Mouse (Mus musculus) embryonic facial prominence, embryonic 15.5 days (tissue): Measurements from ENCODE around the gene Zranb3. TPM values are rescaled to one million over a fixed set of nuclear protein-coding genes. Genes with fewer than 3 reads are reported as not detected.

ENCODE experiments used
- ATAC-seq: fragments of 200-750 bp; cut with Nextera tagmentation; 2 replicates; pipeline ENCODE4 v1.8.0; 2017; ENCODE audit warnings: low read depth, moderate TSS enrichment; ENCODE audit not compliant: insufficient number of reproducible peaks, low FRiP score, low TSS enrichment
- H3K27ac ChIP-seq: fragments of 300-500 bp; sonication (generic); replicated peaks from 2 replicates; pipeline ENCODE4 v1.5.1; 2015; ENCODE audit warnings: mild to moderate bottlenecking, inconsistent platforms
- H3K27me3 ChIP-seq: fragments of 300-500 bp; sonication (generic); 2 replicates; pipeline ENCODE4 v1.6.1; 2015; ENCODE audit warnings: inconsistent platforms
- H3K36me3 ChIP-seq: fragments of 300-500 bp; sonication (generic); 2 replicates; pipeline ENCODE4 v1.6.1; 2015; ENCODE audit warnings: mild to moderate bottlenecking, inconsistent platforms
- H3K4me1 ChIP-seq: fragments of 300-500 bp; sonication (generic); 2 replicates; pipeline ENCODE4 v1.6.1; 2015; ENCODE audit warnings: inconsistent platforms
- H3K4me2 ChIP-seq: fragments of 300-500 bp; sonication (generic); replicated peaks from 2 replicates; pipeline ENCODE4 v1.6.1; 2015; ENCODE audit warnings: mild to moderate bottlenecking, inconsistent platforms
- H3K4me3 ChIP-seq: fragments of 300-500 bp; sonication (generic); replicated peaks from 2 replicates; pipeline ENCODE4 v1.5.1; 2015; ENCODE audit warnings: mild to moderate bottlenecking, inconsistent platforms
- H3K9ac ChIP-seq: fragments of 300-500 bp; sonication (generic); 2 replicates; pipeline ENCODE4 v1.6.1; 2015; ENCODE audit warnings: inconsistent platforms
- H3K9me3 ChIP-seq: fragments of 300-500 bp; sonication (generic); replicated peaks from 2 replicates; pipeline ENCODE4 v1.6.1; 2016; ENCODE audit warnings: inconsistent platforms
- WGBS: fragments of 180-500 bp; shearing (Covaris S2); methylation state at CpG from one replicate; pipeline ENCODE4 v1.1.7; 2015; 5-methylcytosine and 5-hydroxymethylcytosine counted together
- polyA plus RNA-seq: library from polyadenylated mRNA; unstranded; fragments of >200 nt; fragmentation: Nextera tagmentation; extraction: Ambion mirVana; gene quantifications from 2 replicates; pipeline ENCODE4 v1.2.1, GENCODE M21; 2015

Gene Zranb3
- polyA plus RNA-seq, 1 experiment from 2014 or later, result 6.4 TPM

DNA sequence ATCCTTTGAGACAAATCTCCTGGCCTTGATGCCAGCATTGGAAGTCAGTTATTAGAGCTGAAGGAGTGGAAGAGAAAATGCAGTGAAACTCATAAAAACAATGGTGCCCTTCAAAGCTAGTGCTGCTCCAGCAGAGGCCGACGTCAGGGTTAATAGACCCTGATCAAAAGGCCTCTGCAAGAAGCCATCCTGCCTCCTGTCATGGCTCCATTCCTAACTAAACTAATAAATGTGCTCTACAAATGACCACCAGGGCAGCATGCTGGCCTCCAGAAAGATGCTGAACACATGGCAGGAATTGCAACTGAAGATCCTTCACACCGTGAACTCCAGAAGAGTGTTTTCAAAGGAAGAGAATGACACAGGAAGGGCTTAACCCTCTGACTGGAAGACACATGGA lies 117.5 kb downstream of the Zranb3 start:
- H3K4me1 ChIP-seq, result peaks cover 3% of the 10 kb centered on the region; the same call in 1 of the 2 replicates
- ATAC-seq, result no peak
- 40% methylated on average over 3 of the region's 3 CpGs for WGBS
- H3K9me3 ChIP-seq, result no peaks in the 10 kb centered on the region
- no peak overlapping the region for H3K4me2 ChIP-seq
- no peak overlapping the region for H3K27ac ChIP-seq
- no peaks in the 10 kb centered on the region for H3K27me3 ChIP-seq
- no peaks in the 10 kb centered on the region for H3K36me3 ChIP-seq
- no peak overlapping the region for H3K9ac ChIP-seq
- no peak overlapping the region for H3K4me3 ChIP-seq

DNA sequence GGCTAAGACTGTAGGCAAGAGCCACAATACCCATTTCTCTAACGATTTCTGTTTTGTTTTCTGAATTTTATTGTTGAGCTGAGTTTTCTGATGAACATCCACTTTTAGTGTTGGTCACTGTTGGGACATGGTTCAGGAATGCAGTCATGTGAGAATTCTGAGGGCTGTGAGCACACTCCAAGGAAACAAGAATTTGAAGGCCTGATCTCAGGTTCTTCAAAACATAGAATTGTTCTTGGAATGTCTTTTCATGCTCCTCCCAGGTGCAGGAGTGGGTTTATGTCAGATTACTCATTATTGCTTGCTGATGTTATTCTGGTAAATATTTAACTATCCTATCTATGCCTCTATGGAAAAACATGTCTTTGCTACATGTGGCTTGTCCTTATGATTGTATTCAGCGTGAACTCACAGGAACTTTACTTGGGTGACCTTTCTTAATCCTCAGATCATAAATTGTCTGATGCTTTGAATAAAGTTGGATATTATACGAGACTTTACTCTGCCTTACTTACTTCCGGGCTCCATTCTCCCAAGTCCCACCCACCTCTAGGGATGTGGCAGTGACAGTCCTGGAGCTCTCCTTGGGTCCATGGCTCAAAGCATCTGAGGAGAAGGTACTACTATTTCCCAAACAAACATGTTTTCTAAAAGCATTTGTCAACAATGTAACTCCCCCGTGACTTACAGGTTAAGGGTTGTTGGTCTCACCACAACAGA lies 119.4 kb downstream of the Zranb3 start:
- Histone ChIP-seq H3K27ac (no peak overlapping the region), H3K4me2 (no peak overlapping the region), H3K9me3 (no peaks in the 10 kb centered on the region), H3K36me3 (no peaks in the 10 kb centered on the region), H3K4me3 (no peak overlapping the region), H3K9ac (no peak overlapping the region), H3K4me1 (no peaks in the 10 kb centered on the region), H3K27me3 (no peaks in the 10 kb centered on the region)
- WGBS, result 81% methylated on average over 5 of the region's 5 CpGs
- no peak for ATAC-seq

DNA sequence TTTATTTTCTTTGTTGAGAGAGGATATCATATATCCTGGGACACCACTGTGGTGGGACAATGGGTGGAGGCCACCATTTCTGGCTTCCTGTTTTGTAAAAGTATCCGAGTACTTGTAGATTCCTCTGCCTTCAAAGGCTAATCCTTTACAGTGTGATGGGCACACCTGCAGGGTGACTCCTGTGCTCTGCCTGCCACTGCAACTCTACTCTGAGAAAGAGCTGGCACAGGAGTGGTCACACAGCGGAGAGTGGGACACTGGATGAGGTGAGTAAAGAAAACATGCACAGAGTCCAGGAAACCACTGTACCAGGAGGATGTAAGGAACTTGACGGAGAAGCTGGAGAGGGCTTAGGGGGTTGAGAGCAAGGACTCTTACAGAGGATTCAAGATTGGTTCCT lies 120.6 kb downstream of the Zranb3 start:
- no peak overlapping the region for H3K9ac ChIP-seq
- no peak overlapping the region for H3K27ac ChIP-seq
- no peak; the same call in 1 of the 2 replicates for ATAC-seq
- WGBS, result 79% methylated on average over 3 of the region's 3 CpGs
- H3K4me1 ChIP-seq, result no peaks in the 10 kb centered on the region
- H3K4me2 ChIP-seq, result no peak overlapping the region
- no peaks in the 10 kb centered on the region for H3K27me3 ChIP-seq
- H3K9me3 ChIP-seq, result no peaks in the 10 kb centered on the region
- no peak overlapping the region for H3K4me3 ChIP-seq
- H3K36me3 ChIP-seq, result no peaks in the 10 kb centered on the region

DNA sequence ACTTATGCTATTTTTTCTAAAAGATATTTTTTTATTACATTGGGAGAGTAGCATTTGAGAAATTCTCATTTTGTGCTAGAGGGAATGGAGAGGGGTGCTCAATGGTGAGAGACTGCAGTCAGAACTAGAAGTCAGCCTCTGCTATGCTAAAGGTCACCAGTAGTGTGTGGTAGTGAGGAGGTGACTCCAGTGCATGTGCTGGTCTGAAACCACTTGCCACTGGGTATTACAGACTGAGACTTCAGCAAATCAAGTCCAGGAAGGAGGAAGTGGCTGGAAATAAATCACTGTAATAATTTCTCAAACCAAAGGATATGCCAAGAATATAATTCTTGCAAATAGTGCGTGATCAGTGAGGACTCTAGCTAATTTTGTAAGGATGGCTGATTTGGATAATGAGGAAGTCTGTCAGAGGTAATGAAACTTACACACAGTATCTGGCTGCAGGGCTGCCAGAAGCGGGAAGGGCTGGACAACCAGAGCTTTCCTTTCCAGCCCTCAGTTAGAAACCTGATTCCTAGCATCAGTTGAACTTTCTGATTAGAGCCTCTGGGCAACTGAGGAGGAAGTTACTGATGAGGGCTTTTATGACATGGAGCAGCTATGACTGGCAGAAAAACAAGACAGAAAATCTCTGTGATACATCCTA lies 121.8 kb downstream of the Zranb3 start:
- Histone ChIP-seq H3K9ac (no peak overlapping the region), H3K27ac (no peak overlapping the region)
- ATAC-seq, result no peak

DNA sequence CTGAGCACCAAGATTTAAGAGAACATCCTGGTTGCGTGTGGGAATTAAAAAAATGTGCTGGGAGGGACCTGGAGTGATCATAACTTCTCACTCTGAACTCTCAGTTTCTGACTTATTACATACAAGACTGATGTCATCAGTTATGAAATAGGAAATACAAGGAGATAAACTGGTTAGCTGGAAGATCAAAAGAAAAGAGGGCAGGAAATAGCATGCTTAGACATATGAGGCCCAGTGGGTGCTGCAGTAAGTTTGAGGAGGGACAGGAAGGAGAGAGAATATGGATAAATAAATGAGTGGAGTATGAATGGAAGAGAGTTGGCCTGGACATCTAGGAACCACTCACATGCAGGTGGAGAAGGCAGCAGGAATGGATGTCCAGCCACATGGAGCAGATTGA lies 124.7 kb downstream of the Zranb3 start:
- H3K27me3 ChIP-seq, result no peaks in the 10 kb centered on the region
- no peak overlapping the region for H3K9ac ChIP-seq
- 74% methylated on average over 1 of the region's 1 CpGs for WGBS
- H3K4me3 ChIP-seq, result no peak overlapping the region
- no peaks in the 10 kb centered on the region for H3K36me3 ChIP-seq
- ATAC-seq, result no peak
- H3K4me2 ChIP-seq, result no peak overlapping the region
- no peak overlapping the region for H3K27ac ChIP-seq
- no peaks in the 10 kb centered on the region for H3K9me3 ChIP-seq
- H3K4me1 ChIP-seq, result peaks cover 3% of the 10 kb centered on the region; the same call in 1 of the 2 replicates

More for the DNA sequence above, 121.8 kb downstream of the Zranb3 start:
- Histone ChIP-seq H3K9me3 (no peaks in the 10 kb centered on the region), H3K27me3 (no peaks in the 10 kb centered on the region), H3K4me2 (no peak overlapping the region), H3K4me3 (no peak overlapping the region), H3K4me1 (no peaks in the 10 kb centered on the region), H3K36me3 (no peaks in the 10 kb centered on the region)
- 28% methylated on average over 2 of the region's 2 CpGs for WGBS

DNA sequence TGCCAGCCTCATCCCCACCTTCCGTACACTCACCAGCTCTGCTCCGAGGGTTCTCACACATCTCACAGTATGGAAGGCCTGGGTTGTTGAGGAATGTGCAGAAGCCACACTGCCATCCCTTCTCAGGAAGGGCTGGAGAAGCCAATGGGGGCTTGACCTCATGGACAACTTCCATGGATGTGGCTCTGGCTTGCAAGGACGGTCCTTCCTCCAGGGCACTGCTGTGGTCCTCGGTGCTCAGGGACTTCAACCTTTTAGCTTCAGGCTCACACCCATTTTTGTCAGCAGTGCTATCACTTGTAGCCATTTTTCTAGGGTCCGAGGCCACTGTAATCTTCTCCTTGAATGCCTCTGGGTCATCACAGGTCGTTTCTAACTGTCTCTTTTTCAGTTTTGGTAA lies 126.7 kb downstream of the Zranb3 start:
- WGBS, result 80% methylated on average over 6 of the region's 6 CpGs
- H3K36me3 ChIP-seq, result 0 out of 2 replicates have a peak, but pooled peaks cover 3% of the 10 kb centered on the region
- H3K4me2 ChIP-seq, result no peak overlapping the region
- no peaks in the 10 kb centered on the region for H3K9me3 ChIP-seq
- ATAC-seq, result no peak
- H3K9ac ChIP-seq, result no peak overlapping the region
- H3K4me1 ChIP-seq, result peaks cover 3% of the 10 kb centered on the region; the same call in 1 of the 2 replicates
- H3K27me3 ChIP-seq, result no peaks in the 10 kb centered on the region
- H3K27ac ChIP-seq, result 0 out of 2 replicates have a peak overlapping the region, but pooled peaks have one; percentile 4
- no peak overlapping the region for H3K4me3 ChIP-seq

DNA sequence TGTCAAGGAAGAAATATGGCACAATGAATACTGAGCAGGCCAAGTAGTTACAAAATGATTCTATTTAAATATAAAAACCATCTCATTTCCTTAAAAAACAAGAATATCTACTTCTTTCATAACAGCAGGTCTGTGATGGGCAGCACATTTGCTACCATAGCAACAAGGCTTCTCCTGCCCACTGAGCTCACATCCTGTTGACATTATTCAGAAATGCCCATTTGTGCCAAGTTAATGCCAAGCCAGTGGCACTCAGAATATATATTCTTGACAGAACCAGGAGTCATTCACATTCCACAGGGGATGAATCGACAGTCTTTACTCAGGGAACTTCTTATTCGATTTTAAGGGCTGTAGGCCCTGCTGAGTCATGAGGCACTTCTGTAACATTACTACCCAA lies 127.2 kb downstream of the Zranb3 start:
- Histone ChIP-seq H3K4me2 (no peak overlapping the region), H3K27ac (0 out of 2 replicates have a peak overlapping the region, but pooled peaks have one; percentile 4), H3K36me3 (0 out of 2 replicates have a peak, but pooled peaks cover 3% of the 10 kb centered on the region), H3K27me3 (no peaks in the 10 kb centered on the region), H3K4me1 (peaks cover 3% of the 10 kb centered on the region; the same call in 1 of the 2 replicates), H3K4me3 (no peak overlapping the region), H3K9me3 (no peaks in the 10 kb centered on the region), H3K9ac (no peak overlapping the region)
- ATAC-seq, result no peak
- 72% methylated on average over 2 of the region's 2 CpGs for WGBS

DNA sequence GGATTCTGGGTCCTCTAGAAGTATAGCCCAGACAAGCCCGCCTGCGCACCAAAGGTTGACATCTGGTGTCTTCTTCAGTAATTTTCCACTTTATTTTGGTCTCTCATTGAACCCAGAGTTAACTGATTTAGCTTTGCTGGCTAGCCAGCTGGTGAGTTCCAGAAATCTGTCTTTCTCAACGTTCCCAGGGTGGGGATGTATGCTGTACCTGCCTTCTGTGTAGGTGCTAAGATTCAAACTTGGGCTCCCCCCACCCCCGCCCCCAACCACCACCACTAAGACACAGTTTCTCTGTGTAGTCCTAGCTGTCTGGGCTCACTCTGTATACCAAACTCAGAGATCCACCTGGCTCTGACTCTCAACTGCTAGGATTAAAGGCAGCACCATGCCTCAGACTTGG lies 128.8 kb downstream of the Zranb3 start:
- 86% methylated on average over 4 of the region's 4 CpGs for WGBS
- Histone ChIP-seq H3K36me3 (0 out of 2 replicates have a peak, but pooled peaks cover 3% of the 10 kb centered on the region), H3K4me3 (no peak overlapping the region), H3K9ac (no peak overlapping the region), H3K27me3 (no peaks in the 10 kb centered on the region), H3K4me1 (peaks cover 3% of the 10 kb centered on the region; the same call in 1 of the 2 replicates), H3K27ac (no peak overlapping the region), H3K4me2 (no peak overlapping the region), H3K9me3 (no peaks in the 10 kb centered on the region)
- ATAC-seq, result no peak

DNA sequence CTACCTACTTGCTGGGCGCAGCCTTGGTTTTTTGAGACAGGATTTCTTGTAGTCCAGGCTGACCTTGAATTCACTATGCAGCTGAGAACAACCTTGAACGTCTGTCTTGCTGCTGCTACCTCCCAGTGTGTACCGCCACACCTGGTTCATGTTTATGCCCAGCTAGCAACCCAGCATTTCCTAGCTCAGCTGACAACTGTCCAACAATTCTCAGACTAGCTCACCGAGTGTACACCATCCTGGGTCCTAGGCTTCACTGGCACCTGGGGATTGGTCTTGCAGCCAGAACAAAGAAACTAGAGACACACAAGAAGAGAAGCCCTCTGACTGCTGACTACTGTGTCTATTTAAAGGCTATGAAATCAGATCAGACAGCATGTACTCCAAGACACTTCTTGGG lies 132.0 kb downstream of the Zranb3 start:
- no peak for ATAC-seq
- Histone ChIP-seq H3K9me3 (no peaks in the 10 kb centered on the region), H3K27ac (no peak overlapping the region), H3K4me3 (no peak overlapping the region), H3K36me3 (0 out of 2 replicates have a peak, but pooled peaks cover 3% of the 10 kb centered on the region), H3K9ac (no peak overlapping the region), H3K4me1 (peaks cover 2% of the 10 kb centered on the region; the same call in 1 of the 2 replicates), H3K27me3 (no peaks in the 10 kb centered on the region), H3K4me2 (no peak overlapping the region)
- WGBS, result 69% methylated on average over 4 of the region's 4 CpGs

DNA sequence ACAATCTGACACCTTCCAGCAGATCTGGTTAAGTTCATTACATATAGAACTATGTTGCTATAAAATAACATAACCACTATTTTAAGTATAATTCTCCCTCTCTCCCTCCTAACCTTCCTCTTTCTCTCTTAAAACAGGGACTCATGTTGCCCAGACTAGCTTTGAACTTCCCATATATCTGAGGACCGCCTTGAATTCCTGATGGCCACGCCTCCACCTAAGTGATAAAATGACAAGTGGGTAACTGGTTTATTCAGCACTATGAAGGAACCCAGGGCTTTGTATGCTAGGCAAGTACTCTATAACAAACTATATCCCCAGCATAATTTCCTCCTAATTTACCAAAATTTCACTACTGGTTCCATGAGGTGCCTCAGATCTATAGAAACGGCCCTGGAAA lies 139.5 kb downstream of the Zranb3 start:
- Histone ChIP-seq H3K27ac (no peak overlapping the region), H3K36me3 (no peaks in the 10 kb centered on the region), H3K4me3 (no peak overlapping the region), H3K27me3 (no peaks in the 10 kb centered on the region), H3K4me2 (no peak overlapping the region), H3K9ac (no peak overlapping the region), H3K4me1 (peaks cover 5% of the 10 kb centered on the region; the same call in 1 of the 2 replicates), H3K9me3 (no peaks in the 10 kb centered on the region)
- ATAC-seq, result no peak
- WGBS, result 88% methylated on average over 3 of the region's 3 CpGs

DNA sequence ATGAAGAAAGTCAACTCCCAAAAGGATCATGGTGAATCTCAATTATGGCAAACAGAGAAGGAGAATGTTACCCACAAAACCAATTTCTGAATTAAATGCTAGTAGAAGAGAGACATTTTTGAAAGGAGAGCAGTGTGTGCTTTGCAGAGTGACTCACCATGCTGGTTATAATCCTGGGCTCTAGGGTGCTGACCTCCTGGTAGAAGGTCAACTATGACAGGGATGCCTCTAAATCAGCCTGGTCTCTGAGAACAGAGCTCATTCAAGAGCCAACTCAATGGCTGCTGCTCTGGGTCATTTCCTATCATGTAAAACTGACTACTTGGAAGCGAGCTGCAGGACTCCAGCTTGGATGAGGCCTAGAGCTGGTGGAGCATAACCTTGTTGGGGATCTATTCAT lies 141.7 kb downstream of the Zranb3 start:
- no peaks in the 10 kb centered on the region for H3K9me3 ChIP-seq
- no peak overlapping the region for H3K9ac ChIP-seq
- H3K4me3 ChIP-seq, result no peak overlapping the region
- H3K4me1 ChIP-seq, result peaks cover 5% of the 10 kb centered on the region; the same call in 1 of the 2 replicates
- 92% methylated on average over 1 of the region's 1 CpGs for WGBS
- H3K4me2 ChIP-seq, result no peak overlapping the region
- no peak for ATAC-seq
- H3K27me3 ChIP-seq, result no peaks in the 10 kb centered on the region
- no peak overlapping the region for H3K27ac ChIP-seq
- no peaks in the 10 kb centered on the region for H3K36me3 ChIP-seq
